Mouse (Mus musculus) stomach, postnatal 0 days (tissue): Measurements from ENCODE around the gene Podxl. TPM values are rescaled to one million over a fixed set of nuclear protein-coding genes. Genes with fewer than 3 reads are reported as not detected.

Experiments used
- ATAC-seq: fragments of 200-750 bp; cut with Nextera tagmentation; 2 replicates; pipeline ENCODE4 v1.8.0; 2017; ENCODE audit not compliant: low FRiP score, low TSS enrichment
- DNase-seq: peaks from one replicate; pipeline ENCODE4 v3.0.0-alpha.2; 2016; ENCODE audit warnings: low spot score
- H3K27ac ChIP-seq: fragments of 300-500 bp; sonication (generic); replicated peaks from 2 replicates; pipeline ENCODE4 v1.5.1; 2014; ENCODE audit warnings: mild to moderate bottlenecking, control low read depth
- H3K27me3 ChIP-seq: fragments of 300-500 bp; sonication (generic); 2 replicates; pipeline ENCODE4 v1.6.1; 2014; ENCODE audit warnings: low read length; ENCODE audit not compliant: control insufficient read depth, insufficient read depth
- H3K36me3 ChIP-seq: fragments of 300-500 bp; sonication (generic); 2 replicates; pipeline ENCODE4 v1.6.1; 2014; ENCODE audit warnings: low read length, mixed read lengths; ENCODE audit not compliant: control insufficient read depth, insufficient read depth
- H3K4me1 ChIP-seq: fragments of 300-500 bp; sonication (generic); replicated peaks from 2 replicates; pipeline ENCODE4 v1.6.1; 2014; ENCODE audit warnings: antibody characterized with exemption; ENCODE audit not compliant: control insufficient read depth, insufficient read depth
- H3K4me2 ChIP-seq: fragments of 300-500 bp; sonication (generic); replicated peaks from 2 replicates; pipeline ENCODE4 v1.6.1; 2014; ENCODE audit warnings: low read depth, mild to moderate bottlenecking, control low read depth, moderate library complexity
- H3K4me3 ChIP-seq: fragments of 300-500 bp; sonication (generic); 2 replicates; pipeline ENCODE4 v1.5.1; 2014; ENCODE audit warnings: low read depth, low read length, control low read depth
- H3K9ac ChIP-seq: fragments of 300-500 bp; sonication (generic); 2 replicates; pipeline ENCODE4 v1.6.1; 2014; ENCODE audit warnings: mild to moderate bottlenecking, low read length, control low read depth, mixed read lengths
- H3K9me3 ChIP-seq: fragments of 300-500 bp; sonication (generic); 2 replicates; pipeline ENCODE4 v1.6.1; 2016; ENCODE audit warnings: low read length; ENCODE audit not compliant: control insufficient read depth
- CTCF ChIP-seq: IDR thresholded peaks from 2 replicates; pipeline ENCODE4 v1.5.1; 2016; ENCODE audit warnings: antibody characterized with exemption, low read depth, mild to moderate bottlenecking, moderate library complexity
- EP300 ChIP-seq: optimal IDR thresholded peaks from 2 replicates; pipeline ENCODE3; 2016; ENCODE audit warnings: antibody characterized with exemption
- WGBS: fragments of 180-500 bp; shearing (Covaris S2); extraction: QIAGEN DNeasy Blood & Tissue Kit; methylation state at CpG from one replicate; pipeline ENCODE4 v1.1.7; 2014; 5-methylcytosine and 5-hydroxymethylcytosine counted together
- polyA plus RNA-seq: library from polyadenylated mRNA; unstranded; fragments of >200 nt; fragmentation: Nextera tagmentation; extraction: Ambion mirVana; gene quantifications from 2 replicates; pipeline ENCODE4 v1.2.1, GENCODE M21; 2015

Gene Podxl
- polyA plus RNA-seq, 1 experiment from 2014 or later = 6.6 TPM

GRCm38 (mm10) chr6:31601131-31601530 is 37.4 kb upstream of the Podxl start:
- DNase-seq (peak; percentile 38), ATAC-seq (no peak)
- no peaks in the 10 kb centered on the region for H3K9me3 ChIP-seq
- no peaks in the 10 kb centered on the region for H3K27me3 ChIP-seq
- no peak overlapping the region for H3K9ac ChIP-seq
- no peaks in the 10 kb centered on the region for H3K36me3 ChIP-seq
- no peak overlapping the region for H3K27ac ChIP-seq
- no peak overlapping the region for H3K4me3 ChIP-seq
- WGBS = 23% methylated on average over 3 of the region's 3 CpGs
- no peak for TF ChIP-seq CTCF
- TF ChIP-seq EP300 = no peak
- H3K4me2 ChIP-seq = no peak overlapping the region
- no peaks in the 10 kb centered on the region; the same call in 1 of the 2 replicates for H3K4me1 ChIP-seq

DNA sequence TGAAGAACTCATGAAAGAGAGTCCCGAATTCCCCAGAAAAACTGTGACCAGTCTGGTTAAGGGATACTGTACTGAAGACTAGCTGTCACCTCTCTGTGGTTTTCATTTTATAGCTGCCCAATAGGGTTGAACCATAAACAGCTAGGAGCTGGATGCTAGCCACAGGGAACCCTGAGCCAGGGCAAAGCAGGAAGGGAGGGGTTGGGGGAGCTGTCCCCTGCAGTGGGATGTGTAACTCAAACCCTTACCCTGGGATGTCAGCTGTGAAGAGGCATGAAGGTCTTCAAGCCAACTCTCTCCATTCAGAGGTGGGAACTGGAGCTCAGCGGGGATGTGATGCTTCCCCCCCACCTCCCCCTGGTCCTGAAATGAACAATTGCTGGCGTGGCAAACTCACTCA is 36.1 kb upstream of the Podxl start:
- Histone ChIP-seq H3K4me3 (no peak overlapping the region), H3K4me2 (no peak overlapping the region), H3K27me3 (no peaks in the 10 kb centered on the region), H3K9ac (no peak overlapping the region), H3K9me3 (no peaks in the 10 kb centered on the region), H3K4me1 (no peaks in the 10 kb centered on the region; the same call in 1 of the 2 replicates), H3K27ac (no peak overlapping the region), H3K36me3 (no peaks in the 10 kb centered on the region)
- no peak for TF ChIP-seq CTCF
- DNase-seq = no peak
- ATAC-seq = no peak
- WGBS = 62% methylated on average over 3 of the region's 3 CpGs

- ATAC-seq = no peak
- no peak overlapping the region for H3K4me3 ChIP-seq
- H3K9me3 ChIP-seq = no peaks in the 10 kb centered on the region
- no peaks in the 10 kb centered on the region for H3K27me3 ChIP-seq
- TF ChIP-seq EP300 (no peak), CTCF (no peak)
- no peaks in the 10 kb centered on the region; the same call in 1 of the 2 replicates for H3K4me1 ChIP-seq
- H3K36me3 ChIP-seq = no peaks in the 10 kb centered on the region
- no peak for DNase-seq
- 74% methylated on average over 6 of the region's 6 CpGs for WGBS
- H3K4me2 ChIP-seq = no peak overlapping the region
- H3K9ac ChIP-seq = no peak overlapping the region
- H3K27ac ChIP-seq = no peak overlapping the region
Observed at GRCm38 (mm10) chr6:31598349-31598911, 34.6 kb upstream of the Podxl start.

GRCm38 (mm10) chr6:31597136-31597460 is 33.3 kb upstream of the Podxl start:
- Histone ChIP-seq H3K4me1 (peaks cover 5% of the 10 kb centered on the region; the same call in 1 of the 2 replicates), H3K4me2 (no peak overlapping the region), H3K27me3 (no peaks in the 10 kb centered on the region), H3K9ac (no peak overlapping the region), H3K36me3 (no peaks in the 10 kb centered on the region), H3K27ac (peak overlapping the region; percentile 13), H3K4me3 (no peak overlapping the region), H3K9me3 (no peaks in the 10 kb centered on the region)
- ATAC-seq (no peak; the same call in 1 of the 2 replicates), DNase-seq (no peak)
- TF ChIP-seq EP300 (no peak), CTCF (no peak)
- WGBS = 18% methylated on average over 4 of the region's 4 CpGs

GRCm38 (mm10) chr6:31596346-31597135 is 32.8 kb upstream of the Podxl start:
- H3K27me3 ChIP-seq = no peaks in the 10 kb centered on the region
- no peak overlapping the region for H3K9ac ChIP-seq
- H3K4me3 ChIP-seq = no peak overlapping the region
- peak; percentile 75; the same call in 1 of the 2 replicates for ATAC-seq
- no peak for TF ChIP-seq CTCF
- TF ChIP-seq EP300 = no peak
- no peaks in the 10 kb centered on the region for H3K9me3 ChIP-seq
- DNase-seq = peak; percentile 67
- no peak overlapping the region for H3K4me2 ChIP-seq
- peak overlapping the region; percentile 56 for H3K27ac ChIP-seq
- H3K36me3 ChIP-seq = no peaks in the 10 kb centered on the region
- WGBS = 22% methylated on average over 20 of the region's 20 CpGs
- H3K4me1 ChIP-seq = peaks cover 5% of the 10 kb centered on the region; the same call in 1 of the 2 replicates
